Mouse (Mus musculus): ENCODE data around the gene Angel1.

DNA sequence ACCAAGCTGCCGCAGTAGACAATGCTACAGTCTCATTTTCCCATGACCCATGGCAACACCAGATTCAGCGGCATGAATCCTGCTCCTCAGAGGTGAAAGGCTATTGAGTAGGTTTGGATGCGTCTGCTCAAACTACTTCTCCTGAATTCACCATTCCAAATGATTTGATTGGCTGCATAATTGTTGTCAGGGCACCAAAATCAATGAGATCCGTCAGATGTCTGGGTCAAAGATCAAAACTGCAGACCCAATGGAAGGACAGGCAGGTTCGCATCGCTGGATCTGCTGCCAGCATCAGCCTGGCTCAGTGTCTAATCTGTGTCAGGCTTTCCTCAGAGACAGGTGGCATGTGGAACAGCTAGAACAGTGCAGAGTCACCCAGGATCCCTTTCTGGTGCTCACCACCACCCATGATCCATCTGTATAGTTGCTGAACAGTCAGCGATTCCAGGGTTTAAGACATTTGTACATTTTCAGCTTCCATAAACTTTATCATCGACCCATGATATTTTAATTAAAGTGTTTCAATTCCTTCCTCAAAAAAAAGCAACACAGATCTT is 74.9 kb downstream of the Angel1 start:
- TF ChIP-seq CTCF (IDR thresholded peaks at IDR 0.05; ENCODE audit: low read depth, low read length) (no peak), POLR2A (IDR thresholded peaks at IDR 0.05; ENCODE audit: extremely low read depth, insufficient read depth, low read length) (no peak)

Data from liver, adult 2 months (tissue).